Mouse (Mus musculus): Measurements from ENCODE around the gene Cdon.
A peak's percentile ranks its signal among the peaks of the same experiment; 100 is the strongest.

Cdon gene

GRCm38 (mm10) chr9:35438286-35439061, 17.5 kb downstream of the Cdon start:
- no peak for DNase-seq

GRCm38 (mm10) chr9:35439062-35439442, 18.1 kb downstream of the Cdon start:
- DNase-seq: no peak

- DNase-seq: no peak
Observed at GRCm38 (mm10) chr9:35439754-35440153, 18.8 kb downstream of the Cdon start.

- no peak for DNase-seq
Observed at GRCm38 (mm10) chr9:35442476-35442875, 21.5 kb downstream of the Cdon start.

GRCm38 (mm10) chr9:35443618-35444511, 22.9 kb downstream of the Cdon start:
- DNase-seq: no peak

GRCm38 (mm10) chr9:35444512-35444886, 23.6 kb downstream of the Cdon start:
- no peak for DNase-seq

- DNase-seq: no peak
Observed at GRCm38 (mm10) chr9:35446916-35447315, 26.0 kb downstream of the Cdon start.

- DNase-seq: no peak
Observed at GRCm38 (mm10) chr9:35453311-35453710, 32.4 kb downstream of the Cdon start.

GRCm38 (mm10) chr9:35459594-35459993, 38.7 kb downstream of the Cdon start:
- DNase-seq: no peak

- DNase-seq: peak; percentile 6
Observed at GRCm38 (mm10) chr9:35467264-35467817, 46.4 kb downstream of the Cdon start.

GRCm38 (mm10) chr9:35468913-35469312, 48.0 kb downstream of the Cdon start:
- DNase-seq: no peak

GRCm38 (mm10) chr9:35474104-35474724, 53.3 kb downstream of the Cdon start:
- no peak for DNase-seq

- DNase-seq: no peak
Observed at GRCm38 (mm10) chr9:35475394-35475793, 54.5 kb downstream of the Cdon start.

GRCm38 (mm10) chr9:35479456-35479855, 58.5 kb downstream of the Cdon start:
- DNase-seq: no peak

GRCm38 (mm10) chr9:35482014-35482898, 61.3 kb downstream of the Cdon start:
- DNase-seq: no peak

GRCm38 (mm10) chr9:35483949-35484348, 63.0 kb downstream of the Cdon start:
- no peak for DNase-seq

GRCm38 (mm10) chr9:35486616-35487015, 65.7 kb downstream of the Cdon start:
- no peak for DNase-seq

- DNase-seq: no peak
Observed at GRCm38 (mm10) chr9:35488496-35488895, 67.6 kb downstream of the Cdon start.

GRCm38 (mm10) chr9:35491109-35491866, 70.4 kb downstream of the Cdon start:
- DNase-seq: no peak

- DNase-seq: peak; percentile 39
Observed at GRCm38 (mm10) chr9:35493033-35493732, 72.3 kb downstream of the Cdon start.

- DNase-seq: no peak
Observed at GRCm38 (mm10) chr9:35493733-35494092, 72.8 kb downstream of the Cdon start.

Data from kidney, adult 9 months (tissue).